Mouse (Mus musculus) lung, postnatal 0 days (tissue): ENCODE data around the gene Zfp598.

Source experiments
- CTCF ChIP-seq: IDR thresholded peaks from 2 replicates; pipeline ENCODE4 v1.5.1; 2016; ENCODE audit warnings: antibody characterized with exemption, mild to moderate bottlenecking
- EP300 ChIP-seq: IDR thresholded peaks from 2 replicates; pipeline ENCODE4 v1.6.1; 2016; ENCODE audit warnings: antibody characterized with exemption, mild to moderate bottlenecking, control low read depth

- TF ChIP-seq CTCF = no peak
- no peak for TF ChIP-seq EP300
Observed at GRCm38 (mm10) chr17:24715556-24715955, 46.1 kb downstream of the Zfp598 start.
